Mouse (Mus musculus) c-Kit-positive CD71-negative TER-119-negative erythroid progenitor cells, embryonic 14.5 days (primary cell): ENCODE measurements at regions not wholly inside any gene's neighbourhood (a gene's known extent, or its start where the extent isn't known, plus 50 kb on each side); places are given as distances from the start of the nearest gene placed in this dataset.

Source experiments
- DNase-seq: peaks from one replicate; pipeline ENCODE4 v3.0.0-alpha.2; 2013; ENCODE audit warnings: low read depth

GRCm38 (mm10) chr15:25305801-25306200, 107.8 kb downstream of the Basp1 start:
- DNase-seq, result no peak

GRCm38 (mm10) chr15:25303379-25303778, 110.2 kb downstream of the Basp1 start:
- no peak for DNase-seq

GRCm38 (mm10) chr15:25302671-25303294, 110.8 kb downstream of the Basp1 start:
- DNase-seq, result no peak

GRCm38 (mm10) chr15:25301810-25302209, 111.8 kb downstream of the Basp1 start:
- DNase-seq, result no peak

- DNase-seq, result no peak
Measured at GRCm38 (mm10) chr15:25297278-25297677, 116.3 kb downstream of the Basp1 start.

GRCm38 (mm10) chr15:25296714-25297113, 116.8 kb downstream of the Basp1 start:
- DNase-seq, result no peak

- DNase-seq, result no peak
Measured at GRCm38 (mm10) chr15:25295753-25296152, 117.8 kb downstream of the Basp1 start.

- DNase-seq, result no peak
Measured at GRCm38 (mm10) chr15:25291231-25291691, 122.3 kb downstream of the Basp1 start.

- DNase-seq, result no peak
Measured at GRCm38 (mm10) chr15:25287850-25288249, 125.7 kb downstream of the Basp1 start.

GRCm38 (mm10) chr15:25284354-25285199, 129.0 kb downstream of the Basp1 start:
- no peak for DNase-seq

GRCm38 (mm10) chr15:25283713-25284112, 129.9 kb downstream of the Basp1 start:
- no peak for DNase-seq

- DNase-seq, result no peak
Measured at GRCm38 (mm10) chr15:25282346-25282745, 131.2 kb downstream of the Basp1 start.

GRCm38 (mm10) chr15:25281942-25282341, 131.6 kb downstream of the Basp1 start:
- DNase-seq, result no peak

GRCm38 (mm10) chr15:25278317-25279156, 135.0 kb downstream of the Basp1 start:
- DNase-seq, result no peak

- no peak for DNase-seq
Measured at GRCm38 (mm10) chr15:25276227-25276626, 137.3 kb downstream of the Basp1 start.

GRCm38 (mm10) chr15:25271886-25272285, 141.7 kb downstream of the Basp1 start:
- DNase-seq, result no peak

- DNase-seq, result no peak
Measured at GRCm38 (mm10) chr15:25270349-25270748, 143.2 kb downstream of the Basp1 start.

- DNase-seq, result peak; percentile 54
Measured at GRCm38 (mm10) chr15:25269345-25269996, 144.1 kb downstream of the Basp1 start.

- DNase-seq, result no peak
Measured at GRCm38 (mm10) chr15:25268436-25268835, 145.1 kb downstream of the Basp1 start.

GRCm38 (mm10) chr15:25267509-25267908, 146.1 kb downstream of the Basp1 start:
- no peak for DNase-seq

GRCm38 (mm10) chr15:25252648-25253567, 160.7 kb downstream of the Basp1 start:
- no peak for DNase-seq
